Mouse (Mus musculus): Measurements from ENCODE around the gene Cbx6.
"Not testable (repeated sequence)": the region's sequence is repeated elsewhere in the genome, so short reads cannot be mapped to it uniquely, and the experiment has no call there.

The Cbx6 gene

GRCm38 (mm10) chr15:79829431-79829830 lies 5.1 kb downstream of the Cbx6 start:
- no peak for DNase-seq

- DNase-seq, result peak; percentile 66
Measured at GRCm38 (mm10) chr15:79828366-79829035, 6.0 kb downstream of the Cbx6 start.

GRCm38 (mm10) chr15:79827778-79828210 lies 6.7 kb downstream of the Cbx6 start:
- DNase-seq, result no peak

GRCm38 (mm10) chr15:79827061-79827777 lies 7.3 kb downstream of the Cbx6 start:
- DNase-seq, result no peak

DNA sequence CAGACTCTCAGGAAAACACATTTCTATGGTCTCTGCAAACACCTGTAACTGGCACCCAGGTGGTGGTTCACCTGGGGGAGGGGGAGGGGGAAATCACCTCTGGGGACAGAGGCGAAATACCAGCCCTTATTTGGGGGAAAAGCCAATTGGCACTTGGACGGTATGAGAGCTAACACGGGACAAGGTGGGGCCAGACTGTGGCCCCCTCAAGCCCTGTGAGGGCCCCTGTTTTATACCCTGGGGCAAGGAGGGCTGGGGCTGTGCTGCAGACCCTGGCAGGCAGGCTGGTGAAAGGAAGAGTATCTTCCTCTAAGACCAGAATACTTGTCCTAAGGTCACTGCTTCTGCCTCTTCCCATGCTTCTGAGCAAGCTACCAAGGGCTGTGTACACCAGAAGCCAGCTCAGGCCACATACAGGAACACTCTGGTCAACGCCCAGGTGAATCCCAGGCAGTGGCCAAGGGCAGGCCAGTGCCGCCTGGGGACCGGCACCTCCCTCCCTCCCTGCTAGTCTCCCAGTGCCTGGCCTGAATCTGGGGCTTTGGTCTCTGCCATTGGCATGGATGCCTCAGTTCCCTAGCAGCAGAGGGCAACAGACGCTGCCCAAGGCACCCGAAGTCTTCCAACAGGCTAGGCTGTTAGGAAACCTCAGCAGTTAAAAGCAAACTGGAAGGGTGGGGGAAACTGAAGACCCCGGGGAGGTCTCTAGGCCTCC lies 8.1 kb downstream of the Cbx6 start:
- DNase-seq, result no peak

DNA sequence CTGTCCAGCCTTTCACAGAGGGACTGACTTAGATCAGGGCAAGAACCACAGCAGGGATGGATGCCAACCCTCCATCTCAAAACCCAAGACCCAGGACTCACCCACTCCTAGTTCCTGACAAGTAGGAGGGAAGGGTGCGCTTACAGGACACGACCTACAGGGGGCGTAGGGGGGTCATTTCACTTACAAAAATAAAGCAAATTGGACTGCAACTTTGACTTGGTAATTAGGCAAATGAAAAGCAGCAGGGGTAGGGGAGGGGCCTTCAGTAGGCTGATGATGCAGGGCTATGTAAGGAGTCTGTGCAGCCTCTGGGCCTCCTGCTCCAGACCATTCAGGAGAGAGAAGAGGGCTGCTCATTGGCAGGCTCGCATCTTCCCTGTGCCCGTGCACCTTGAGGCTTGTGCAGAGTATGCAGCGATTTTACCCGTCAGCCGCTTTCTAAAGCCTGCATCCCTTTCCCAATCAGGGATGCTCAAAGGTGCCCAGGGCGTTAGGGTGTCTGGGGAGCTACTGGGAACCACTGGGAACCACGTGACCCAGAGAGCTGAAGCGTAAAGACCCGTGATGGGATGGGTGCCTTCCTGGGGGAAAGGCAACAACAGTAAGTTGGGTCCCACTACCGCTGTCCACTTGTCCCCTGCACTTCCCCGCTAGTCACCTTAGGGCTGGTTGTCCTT lies 9.2 kb downstream of the Cbx6 start:
- peak; percentile 50 for DNase-seq

GRCm38 (mm10) chr15:79823588-79824280 lies 10.8 kb downstream of the Cbx6 start:
- DNase-seq, result peak; percentile 85

- DNase-seq, result no peak
Measured at GRCm38 (mm10) chr15:79822265-79823199, 12.0 kb downstream of the Cbx6 start.

DNA sequence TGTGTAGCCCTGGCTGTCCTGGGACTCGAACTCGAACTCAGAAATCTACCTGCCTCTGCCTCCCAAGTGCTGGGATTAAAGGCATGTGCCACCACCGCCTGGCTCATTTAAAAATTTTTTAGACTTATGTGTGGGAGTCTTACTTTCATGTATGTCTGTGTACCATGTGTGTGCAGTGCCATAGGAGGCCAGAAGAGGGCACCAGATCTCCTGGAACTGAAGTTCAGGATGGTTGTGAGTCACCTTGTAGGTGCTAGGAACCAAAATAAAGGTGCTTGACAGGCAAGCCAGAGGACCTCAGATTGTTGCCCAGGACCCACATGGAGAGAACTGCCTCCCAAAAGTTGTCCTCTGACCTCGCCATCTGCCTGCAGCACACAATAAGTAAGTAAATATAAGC lies 16.2 kb downstream of the Cbx6 start:
- DNase-seq, result no peak

DNA sequence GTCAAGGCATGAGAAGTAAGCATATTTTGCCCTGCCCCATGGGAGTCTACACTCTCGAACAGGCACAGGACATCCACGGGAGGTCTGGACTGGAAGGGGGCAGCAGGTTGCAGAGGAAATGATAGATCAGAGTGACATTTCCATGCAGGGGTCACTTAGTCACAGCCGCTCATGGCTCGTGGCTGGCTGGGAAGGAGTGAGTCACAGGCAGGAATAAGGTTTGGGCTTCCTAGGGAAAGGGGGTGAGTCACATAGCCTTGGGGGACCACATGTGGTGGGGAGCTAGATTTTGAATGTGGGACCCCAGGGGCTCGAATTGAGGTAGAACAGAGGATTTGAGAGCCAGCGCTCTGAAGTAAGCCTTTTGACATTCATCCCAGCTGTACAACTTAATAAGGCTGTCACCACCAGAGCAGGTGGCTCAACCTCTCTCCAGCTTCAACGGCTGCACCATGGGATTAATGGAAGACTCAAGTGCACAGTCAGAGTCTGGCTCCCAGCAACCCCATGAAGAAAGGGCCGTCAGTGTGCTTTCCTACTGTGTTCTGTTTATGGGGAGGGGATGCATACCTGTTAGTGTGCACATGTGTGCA lies 20.7 kb downstream of the Cbx6 start:
- DNase-seq, result no peak

DNA sequence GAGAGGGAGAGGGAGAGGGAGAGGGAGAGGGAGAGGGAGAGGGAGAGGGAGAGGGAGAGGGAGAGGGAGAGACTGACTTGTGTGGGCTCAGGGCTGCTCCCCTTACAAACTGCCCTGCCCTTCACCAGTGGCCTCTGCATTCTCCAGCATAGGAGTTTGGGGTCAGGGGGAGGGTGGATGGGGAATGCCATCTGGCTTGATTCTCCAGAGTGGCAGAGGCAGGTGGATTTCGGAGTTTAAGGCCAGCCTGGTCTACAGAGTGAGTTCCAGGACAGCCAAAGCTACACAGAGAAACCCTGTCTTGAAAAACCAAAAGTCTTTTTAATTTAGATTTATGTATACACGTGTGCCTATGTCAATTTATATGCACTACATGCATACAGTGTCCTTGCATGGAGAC lies 21.6 kb downstream of the Cbx6 start:
- not testable (repeated sequence) for DNase-seq

DNA sequence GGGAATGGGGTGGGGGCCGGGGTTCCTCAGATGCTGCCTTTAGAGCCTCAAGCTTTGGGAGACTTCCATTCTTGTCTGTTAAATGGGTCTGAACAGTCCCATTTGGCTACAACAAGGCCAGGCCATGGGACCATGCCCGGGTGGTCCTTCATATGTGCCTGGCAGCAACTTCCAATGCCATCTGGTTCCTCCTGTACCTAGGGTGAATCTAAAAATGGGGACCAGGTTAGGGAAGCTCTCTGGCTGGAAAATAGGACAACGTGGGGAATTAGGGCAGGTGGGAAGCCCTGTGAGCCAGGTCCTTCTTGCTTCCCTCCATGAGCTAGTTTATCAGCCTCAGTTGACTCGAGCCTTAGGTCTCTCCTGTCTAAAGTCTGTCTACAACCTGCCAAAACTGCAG lies 23.5 kb downstream of the Cbx6 start:
- DNase-seq, result no peak

DNA sequence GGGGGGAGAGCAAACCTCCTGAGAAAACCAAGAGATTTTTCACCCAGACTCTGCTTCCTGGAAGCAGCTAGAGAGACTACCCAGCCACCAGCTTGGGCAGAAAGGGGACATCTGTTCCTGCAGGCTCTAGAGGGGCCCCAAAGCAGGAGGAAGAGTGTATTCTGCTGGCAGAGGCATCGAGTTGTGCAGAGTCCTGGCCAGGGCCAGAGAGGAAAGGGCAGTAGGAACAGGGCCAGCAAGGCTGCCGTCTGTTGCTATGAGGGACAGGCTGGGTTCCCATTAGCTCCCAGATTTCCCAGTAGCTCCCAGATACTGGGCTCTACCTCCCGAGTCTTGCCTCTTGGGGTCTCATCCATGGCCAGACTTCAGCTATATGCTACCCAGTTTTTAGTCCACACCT lies 24.4 kb downstream of the Cbx6 start:
- DNase-seq, result no peak

GRCm38 (mm10) chr15:79808658-79809057 lies 25.8 kb downstream of the Cbx6 start:
- no peak for DNase-seq

- DNase-seq, result peak; percentile 68
Measured at GRCm38 (mm10) chr15:79808114-79808513, 26.4 kb downstream of the Cbx6 start.

DNA sequence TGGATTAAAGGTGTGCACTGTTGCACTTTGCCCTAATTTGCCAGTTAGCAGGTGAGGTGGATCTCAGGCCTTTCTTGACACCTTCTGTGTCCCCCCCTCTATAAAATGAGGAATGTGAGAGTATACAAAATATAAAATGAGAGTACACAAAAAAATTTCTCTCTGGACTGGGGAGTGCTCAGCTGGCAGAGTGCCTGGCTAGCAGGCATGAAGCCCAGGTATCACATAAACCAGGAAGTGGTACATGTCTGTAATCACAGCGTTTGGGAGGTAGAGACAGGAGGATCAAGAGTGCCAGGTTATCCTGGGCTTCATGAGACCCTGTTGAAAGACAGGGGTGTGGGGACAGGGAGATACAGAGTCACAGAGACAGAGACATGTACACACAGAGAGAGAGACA lies 27.4 kb downstream of the Cbx6 start:
- no peak for DNase-seq

- no peak for DNase-seq
Measured at GRCm38 (mm10) chr15:79805246-79805645, 29.2 kb downstream of the Cbx6 start.

DNA sequence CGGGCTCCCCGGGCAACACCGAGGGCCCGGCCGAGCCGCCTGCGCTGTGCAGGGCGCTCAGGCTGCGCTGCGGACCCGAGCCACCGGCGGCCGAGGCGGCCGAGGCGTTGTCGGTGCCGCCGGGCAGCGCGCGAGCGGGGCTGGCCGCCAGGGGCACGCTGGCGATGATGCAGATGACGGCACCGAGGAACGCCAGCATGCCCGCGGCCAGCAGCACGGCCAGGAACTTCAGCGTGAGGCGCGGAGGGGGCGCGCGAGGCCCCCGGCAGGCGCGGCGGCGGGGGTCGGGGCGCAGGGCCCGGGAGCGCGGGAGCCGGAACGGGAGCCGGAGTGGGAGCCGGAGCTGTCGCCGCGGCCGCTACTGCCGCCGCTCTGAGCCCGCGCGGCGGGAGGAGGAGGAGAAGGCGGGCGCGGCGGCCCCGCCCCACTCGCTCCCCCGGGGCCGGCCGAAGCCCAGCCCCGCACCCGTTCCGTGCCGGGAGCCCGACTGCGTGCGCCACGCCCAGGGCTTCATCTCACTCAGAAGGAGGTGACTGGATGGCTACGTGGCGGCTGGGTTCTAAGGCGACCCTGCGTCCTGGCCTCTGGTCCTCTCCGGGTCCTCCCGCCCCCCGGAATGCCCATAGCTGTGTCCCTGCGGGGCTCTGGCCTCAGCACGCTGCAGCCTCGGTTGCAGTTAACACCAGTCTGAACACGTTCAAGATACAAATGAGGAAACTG lies 30.0 kb downstream of the Cbx6 start, which contains the start of gene Nptxr:
TSS of gene Nptxr (minus strand) at position 415 of the 720 bp plus-strand sequence.
- DNase-seq, result peak; percentile 53

GRCm38 (mm10) chr15:79803533-79804351 lies 30.7 kb downstream of the Cbx6 start:
- DNase-seq, result no peak
